Comparison of ENCODE assay signal across 9 mouse cellular contexts in the genomic region with DNA sequence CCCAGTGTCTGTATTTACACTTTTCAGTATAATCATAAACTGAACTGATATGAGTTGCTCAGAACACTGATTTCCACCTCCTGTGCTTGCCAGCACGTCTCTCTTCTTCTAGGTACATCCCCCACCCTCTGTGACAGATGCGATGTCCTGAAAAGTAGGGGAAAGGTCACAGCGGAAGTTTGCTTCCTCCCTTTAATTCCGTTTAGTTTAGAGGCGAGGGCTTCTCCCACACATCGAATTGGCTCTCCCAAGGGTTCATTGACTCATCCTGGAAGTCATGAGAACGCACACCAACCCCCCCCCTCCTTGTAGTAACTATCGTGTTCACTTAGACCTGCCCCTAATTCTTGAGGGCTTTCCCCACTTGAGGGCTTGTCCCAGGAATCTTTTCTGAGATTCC. TPM values are rescaled to one million over a fixed set of nuclear protein-coding genes. Genes with fewer than 3 reads are reported as not detected.
DNase-seq lines count a peak whose midpoint lies in the region; ATAC-seq and TF ChIP-seq lines count a peak whose summit lies in the region.
"Had no signal": no experiment of that assay in that cellular context is flagged by ENCODE, and none has a peak within 500 bp of the region (broad histone marks: within the 10 kb centered on the region; RNA-seq: fewer than 3 reads in every experiment).

No protein-coding gene starts in this region.

- H3K4me3 ChIP-seq in brown adipose tissue, adult 24 weeks (ENCODE audit: insufficient read depth, low read depth, low read length): peak overlapping the region; percentile 35
- H3K4me3 ChIP-seq in kidney, adult 2 months (ENCODE audit: insufficient read depth, low read depth, low read length): no peak overlapping the region
- H3K4me3 ChIP-seq: erythroblast, embryonic 14.5 days had no signal

- peak; percentile 26 for DNase-seq in adrenal gland, adult 2 months
- no peak for DNase-seq in adrenal gland, postnatal 25 days
- peak; percentile 27 for DNase-seq in kidney, adult 2 months
- peak; percentile 76 for DNase-seq in lung, postnatal 25 days (ENCODE audit: low spot score)
- no peak for DNase-seq in ovary, postnatal 10 days (ENCODE audit: low spot score)
- no peak for DNase-seq in left cerebral cortex, postnatal 14 days (ENCODE audit: low spot score in 2 of 2)

- 9% methylated on average over 8 of the region's 8 CpGs for WGBS in kidney, adult 2 months

- H3K27me3 ChIP-seq in kidney, adult 2 months (replicated peaks; ENCODE audit: control insufficient read depth, insufficient read depth, low read length): no peaks in the 10 kb centered on the region

- no peak for ATAC-seq in erythroblast, adult 5-6 weeks (replicated peaks; ENCODE audit: low FRiP score, poor library complexity, severe bottlenecking)

- TF ChIP-seq CTCF in kidney, adult 2 months (conservative IDR thresholded peaks at IDR 0.05; ENCODE audit: insufficient read depth, insufficient read length, low read depth, low read length): no peak

- peaks cover 12% of the 10 kb centered on the region for H3K4me1 ChIP-seq in brown adipose tissue, adult 24 weeks (ENCODE audit: control insufficient read depth, insufficient read depth, insufficient read length, low read length)
- H3K4me1 ChIP-seq in kidney, adult 2 months (ENCODE audit: control insufficient read depth, insufficient read depth, low read length): peaks cover 10% of the 10 kb centered on the region; the same call in 1 of the 2 replicates

- H3K27ac ChIP-seq in brown adipose tissue, adult 24 weeks (replicated peaks; ENCODE audit: low read depth, low read length): peak overlapping the region; percentile 58
- H3K27ac ChIP-seq in kidney, adult 2 months (ENCODE audit: insufficient read depth, low read depth, low read length): no peak overlapping the region

- intact Hi-C loops in left cerebral cortex, postnatal 14 days (cut with DNase I): no loop called here

- TF ChIP-seq POLR2A in kidney, adult 2 months (IDR thresholded peaks at IDR 0.05; ENCODE audit: low read depth, low read length): no peak

- no peaks in the 10 kb centered on the region for H3K36me3 ChIP-seq in kidney, adult 2 months (ENCODE audit: control insufficient read depth, insufficient read depth, low read length)

RNA-seq across cellular contexts. Expression of a gene that starts 1.3 kb away (rescaled TPM):
- 1 to 10 TPM; 2.6 to 6.8 TPM for total RNA-seq in adrenal gland, adult 2 months (2021)
- polyA plus RNA-seq in adrenal gland, adult 2 months (2012; rRNA removed): 10.0 and 12.1 TPM in 2 replicates
- 4.3 and 7.4 TPM in 2 replicates for total RNA-seq in adrenal gland, postnatal 25 days (2021)
- 9.2 and 22.3 TPM in 2 replicates for polyA plus RNA-seq in brown adipose tissue, adult 24 weeks (2012; ENCODE audit: insufficient read depth, insufficient read length, missing spikeins)
- polyA plus RNA-seq in kidney, adult 2 months (2012; rRNA removed): 6.5 and 7.4 TPM in 2 replicates
- 0.96 and 2.7 TPM in 2 replicates for total RNA-seq in erythroblast, adult 5-6 weeks (2015; ENCODE audit: low replicate concordance)
- total RNA-seq in erythroblast, adult 5-6 weeks (2017; ENCODE audit: low replicate concordance): 2.0 TPM in 1 of 2 replicates, not detected in the other
- total RNA-seq in left cerebral cortex, postnatal 14 days (2021): 1 to 10 TPM; 5.7 to 6.5 TPM

RNA-seq across cellular contexts. Expression of a gene that starts 8.4 kb away (rescaled TPM):
- under 1 TPM in 1 of 2 experiments, not detected in 1; 0.29 TPM for total RNA-seq in adrenal gland, adult 2 months (2021)
- polyA plus RNA-seq in adrenal gland, adult 2 months (2012; rRNA removed): 0.18 and 0.35 TPM in 2 replicates
- total RNA-seq in adrenal gland, postnatal 25 days (2021): 0.33 TPM in 1 of 2 replicates, not detected in the other
- polyA plus RNA-seq in brown adipose tissue, adult 24 weeks (2012; ENCODE audit: insufficient read depth, insufficient read length, missing spikeins): not detected in 2 replicates
- 0.39 and 0.45 TPM in 2 replicates for polyA plus RNA-seq in kidney, adult 2 months (2012; rRNA removed)
- not detected in 2 replicates for total RNA-seq in erythroblast, adult 5-6 weeks (2015; ENCODE audit: low replicate concordance)
- not detected in 2 replicates for total RNA-seq in erythroblast, adult 5-6 weeks (2017; ENCODE audit: low replicate concordance)
- total RNA-seq in left cerebral cortex, postnatal 14 days (2021): under 1 TPM in 1 of 2 experiments, not detected in 1; 0.44 TPM
- polyA plus RNA-seq: erythroblast, embryonic 14.5 days had no signal

RNA-seq across cellular contexts. Expression of a gene that starts 48.0 kb away (rescaled TPM):
- not detected for total RNA-seq in adrenal gland, adult 2 months (2021)
- polyA plus RNA-seq in adrenal gland, adult 2 months (2012; rRNA removed): not detected in 2 replicates
- total RNA-seq in adrenal gland, postnatal 25 days (2021): not detected in 2 replicates
- polyA plus RNA-seq in brown adipose tissue, adult 24 weeks (2012; ENCODE audit: insufficient read depth, insufficient read length, missing spikeins): not detected in 2 replicates
- polyA plus RNA-seq in kidney, adult 2 months (2012; rRNA removed): 0.11 TPM in 1 of 2 replicates, not detected in the other
- total RNA-seq in erythroblast, adult 5-6 weeks (2015; ENCODE audit: low replicate concordance): not detected in 2 replicates
- not detected in 2 replicates for total RNA-seq in erythroblast, adult 5-6 weeks (2017; ENCODE audit: low replicate concordance)
- total RNA-seq in left cerebral cortex, postnatal 14 days (2021): not detected
- polyA plus RNA-seq: erythroblast, embryonic 14.5 days had no signal

RNA-seq across cellular contexts. Expression of a gene that starts 54.8 kb away (rescaled TPM):
- total RNA-seq in adrenal gland, adult 2 months (2021): 10 to 100 TPM; 58.3 to 86.4 TPM
- polyA plus RNA-seq in adrenal gland, adult 2 months (2012; rRNA removed): 94.4 and 102 TPM in 2 replicates
- total RNA-seq in adrenal gland, postnatal 25 days (2021): 76.4 and 81.1 TPM in 2 replicates
- polyA plus RNA-seq in brown adipose tissue, adult 24 weeks (2012; ENCODE audit: insufficient read depth, insufficient read length, missing spikeins): 68.7 and 105 TPM in 2 replicates
- polyA plus RNA-seq in kidney, adult 2 months (2012; rRNA removed): 16.8 and 17.7 TPM in 2 replicates
- 9.6 and 12.3 TPM in 2 replicates for total RNA-seq in erythroblast, adult 5-6 weeks (2015; ENCODE audit: low replicate concordance)
- 11.2 and 34.7 TPM in 2 replicates for total RNA-seq in erythroblast, adult 5-6 weeks (2017; ENCODE audit: low replicate concordance)
- total RNA-seq in left cerebral cortex, postnatal 14 days (2021): 10 to 100 TPM; 86.5 to 99.2 TPM

Comparison
In these comparisons a context has a peak if more than half of its experiments do, and no peak if none do; other contexts are left out.
1. DNase-seq: peak in adrenal gland, adult 2 months (single experiment), kidney, adult 2 months (single experiment) and lung, postnatal 25 days (single experiment); none in adrenal gland, postnatal 25 days (single experiment), ovary, postnatal 10 days (single experiment) and left cerebral cortex, postnatal 14 days (0 of 2).